Mouse (Mus musculus): ENCODE measurements around the gene 4930562C15Rik. TPM values are rescaled to one million over a fixed set of nuclear protein-coding genes. Genes with fewer than 3 reads are reported as not detected.
A peak's percentile ranks its signal among the peaks of the same experiment; 100 is the strongest.

The 4930562C15Rik gene
- polyA plus RNA-seq, 1 experiment: not detected

- WGBS: 73% methylated on average over 7 of the region's 7 CpGs
- TF ChIP-seq POLR2A (IDR thresholded peaks at IDR 0.05; ENCODE audit: insufficient read depth, low read depth, low read length): no peak
- no peak for TF ChIP-seq CTCF (IDR thresholded peaks at IDR 0.05; ENCODE audit: insufficient read depth, low read depth, low read length)
- H3K4me3 ChIP-seq (ENCODE audit: insufficient read depth, low read depth, low read length): no peak overlapping the region
- H3K27ac ChIP-seq (ENCODE audit: insufficient read depth, low read depth, low read length): no peak overlapping the region
- no peaks in the 10 kb centered on the region for H3K4me1 ChIP-seq (ENCODE audit: control insufficient read depth, insufficient read depth, low read length)
Measured at GRCm38 (mm10) chr16:4850361-4850760, 15.1 kb downstream of the 4930562C15Rik start.

GRCm38 (mm10) chr16:4850938-4851628, 15.9 kb downstream of the 4930562C15Rik start:
- Histone ChIP-seq H3K4me1 (ENCODE audit: control insufficient read depth, insufficient read depth, low read length) (no peaks in the 10 kb centered on the region), H3K27ac (ENCODE audit: insufficient read depth, low read depth, low read length) (no peak overlapping the region), H3K4me3 (ENCODE audit: insufficient read depth, low read depth, low read length) (no peak overlapping the region)
- 84% methylated on average over 5 of the region's 5 CpGs for WGBS
- no peak for TF ChIP-seq POLR2A (IDR thresholded peaks at IDR 0.05; ENCODE audit: insufficient read depth, low read depth, low read length)

- H3K27ac ChIP-seq (ENCODE audit: insufficient read depth, low read depth, low read length): no peak overlapping the region
- TF ChIP-seq CTCF (IDR thresholded peaks at IDR 0.05; ENCODE audit: insufficient read depth, low read depth, low read length) (no peak), POLR2A (IDR thresholded peaks at IDR 0.05; ENCODE audit: insufficient read depth, low read depth, low read length) (no peak)
- no peak overlapping the region for H3K4me3 ChIP-seq (ENCODE audit: insufficient read depth, low read depth, low read length)
- 83% methylated on average over 5 of the region's 5 CpGs for WGBS
- no peaks in the 10 kb centered on the region for H3K4me1 ChIP-seq (ENCODE audit: control insufficient read depth, insufficient read depth, low read length)
Measured at GRCm38 (mm10) chr16:4855046-4855650, 19.9 kb downstream of the 4930562C15Rik start.

GRCm38 (mm10) chr16:4861392-4861791, 26.2 kb downstream of the 4930562C15Rik start:
- 35% methylated on average over 10 of the region's 10 CpGs for WGBS
- Histone ChIP-seq H3K4me1 (ENCODE audit: control insufficient read depth, insufficient read depth, low read length) (0 out of 2 replicates have a peak, but pooled peaks cover 2% of the 10 kb centered on the region), H3K27ac (ENCODE audit: insufficient read depth, low read depth, low read length) (no peak overlapping the region), H3K4me3 (ENCODE audit: insufficient read depth, low read depth, low read length) (no peak overlapping the region)
- TF ChIP-seq CTCF (IDR thresholded peaks at IDR 0.05; ENCODE audit: insufficient read depth, low read depth, low read length) (no peak), POLR2A (IDR thresholded peaks at IDR 0.05; ENCODE audit: insufficient read depth, low read depth, low read length) (no peak)

- Histone ChIP-seq H3K4me1 (ENCODE audit: control insufficient read depth, insufficient read depth, low read length) (0 out of 2 replicates have a peak, but pooled peaks cover 2% of the 10 kb centered on the region), H3K27ac (ENCODE audit: insufficient read depth, low read depth, low read length) (no peak overlapping the region), H3K4me3 (ENCODE audit: insufficient read depth, low read depth, low read length) (no peak overlapping the region)
- WGBS: 39% methylated on average over 9 of the region's 9 CpGs
- TF ChIP-seq CTCF (IDR thresholded peaks at IDR 0.05; ENCODE audit: insufficient read depth, low read depth, low read length) (peak; percentile 82), POLR2A (IDR thresholded peaks at IDR 0.05; ENCODE audit: insufficient read depth, low read depth, low read length) (no peak)
Measured at GRCm38 (mm10) chr16:4862863-4863483, 27.8 kb downstream of the 4930562C15Rik start.

GRCm38 (mm10) chr16:4863742-4864141, 28.5 kb downstream of the 4930562C15Rik start:
- TF ChIP-seq CTCF (IDR thresholded peaks at IDR 0.05; ENCODE audit: insufficient read depth, low read depth, low read length) (no peak), POLR2A (IDR thresholded peaks at IDR 0.05; ENCODE audit: insufficient read depth, low read depth, low read length) (no peak)
- no peak overlapping the region for H3K4me3 ChIP-seq (ENCODE audit: insufficient read depth, low read depth, low read length)
- WGBS: 86% methylated on average over 8 of the region's 8 CpGs
- no peak overlapping the region for H3K27ac ChIP-seq (ENCODE audit: insufficient read depth, low read depth, low read length)
- 0 out of 2 replicates have a peak, but pooled peaks cover 2% of the 10 kb centered on the region for H3K4me1 ChIP-seq (ENCODE audit: control insufficient read depth, insufficient read depth, low read length)

GRCm38 (mm10) chr16:4866101-4866695, 31.0 kb downstream of the 4930562C15Rik start:
- WGBS: 72% methylated on average over 7 of the region's 7 CpGs
- TF ChIP-seq POLR2A (IDR thresholded peaks at IDR 0.05; ENCODE audit: insufficient read depth, low read depth, low read length): no peak
- TF ChIP-seq CTCF (IDR thresholded peaks at IDR 0.05; ENCODE audit: insufficient read depth, low read depth, low read length): no peak
- Histone ChIP-seq H3K27ac (ENCODE audit: insufficient read depth, low read depth, low read length) (no peak overlapping the region), H3K4me1 (ENCODE audit: control insufficient read depth, insufficient read depth, low read length) (0 out of 2 replicates have a peak, but pooled peaks cover 2% of the 10 kb centered on the region), H3K4me3 (ENCODE audit: insufficient read depth, low read depth, low read length) (no peak overlapping the region)

- Histone ChIP-seq H3K27ac (ENCODE audit: insufficient read depth, low read depth, low read length) (no peak overlapping the region), H3K4me1 (ENCODE audit: control insufficient read depth, insufficient read depth, low read length) (peaks cover 6% of the 10 kb centered on the region), H3K4me3 (ENCODE audit: insufficient read depth, low read depth, low read length) (no peak overlapping the region)
- WGBS: 89% methylated on average over 5 of the region's 5 CpGs
- TF ChIP-seq CTCF (IDR thresholded peaks at IDR 0.05; ENCODE audit: insufficient read depth, low read depth, low read length) (no peak), POLR2A (IDR thresholded peaks at IDR 0.05; ENCODE audit: insufficient read depth, low read depth, low read length) (no peak)
Measured at GRCm38 (mm10) chr16:4870490-4870889, 35.3 kb downstream of the 4930562C15Rik start.

GRCm38 (mm10) chr16:4871926-4872325, 36.7 kb downstream of the 4930562C15Rik start:
- TF ChIP-seq POLR2A (IDR thresholded peaks at IDR 0.05; ENCODE audit: insufficient read depth, low read depth, low read length): no peak
- TF ChIP-seq CTCF (IDR thresholded peaks at IDR 0.05; ENCODE audit: insufficient read depth, low read depth, low read length): no peak
- H3K4me1 ChIP-seq (ENCODE audit: control insufficient read depth, insufficient read depth, low read length): peaks cover 16% of the 10 kb centered on the region
- 79% methylated on average over 2 of the region's 2 CpGs for WGBS

More at GRCm38 (mm10) chr16:4871926-4872325, 36.7 kb downstream of the 4930562C15Rik start:
- no peak overlapping the region for H3K4me3 ChIP-seq (ENCODE audit: insufficient read depth, low read depth, low read length)
- no peak overlapping the region for H3K27ac ChIP-seq (ENCODE audit: insufficient read depth, low read depth, low read length)

Measured in olfactory bulb, adult 2 months (tissue).